Mouse (Mus musculus) left cerebral cortex, postnatal 14 days (tissue): ENCODE results near the gene Lin54. TPM values are rescaled to one million over a fixed set of nuclear protein-coding genes. Genes with fewer than 3 reads are reported as not detected.
A peak's percentile ranks its signal among the peaks of the same experiment; 100 is the strongest.

Experiments used
- DNase-seq, 2 experiments: peaks; one replicate each; pipeline ENCODE4 v3.0.0; 2021 to 2022; ENCODE audit warnings: low spot score in 2 of 2, mixed read lengths in 1 of 2
- intact Hi-C: fragments of 180-260 bp; cut with DNase I; formaldehyde crosslinking; loops from one replicate; pipeline ENCODE4 v1.15.1; 2025
- long read RNA-seq, 2 experiments: library from polyadenylated mRNA; stranded (forward); transcript quantifications; one replicate each; pipeline ENCODE4 v2.0.0; 2021
- total RNA-seq, 2 experiments: library from RNA; stranded (reverse); gene quantifications; 2 replicates each; pipeline ENCODE4 v1.2.3; 2021

Lin54 gene
- total RNA-seq, result 10 to 100 TPM; 15.5 to 17.3 TPM
- long read RNA-seq, experiment 1, full-length matches to known transcripts, result 10 of 17 reads
- long read RNA-seq, experiment 1, partial matches to known transcripts, result 5 of 17 reads
- long read RNA-seq, experiment 1, other reads (novel, unspliced or antisense), result 2 of 17 reads
- long read RNA-seq, experiment 2, full-length matches to known transcripts, result 10 of 13 reads
- long read RNA-seq, experiment 2, partial matches to known transcripts, result 2 of 13 reads
- long read RNA-seq, experiment 2, other reads (novel, unspliced or antisense), result 1 of 13 reads

DNA sequence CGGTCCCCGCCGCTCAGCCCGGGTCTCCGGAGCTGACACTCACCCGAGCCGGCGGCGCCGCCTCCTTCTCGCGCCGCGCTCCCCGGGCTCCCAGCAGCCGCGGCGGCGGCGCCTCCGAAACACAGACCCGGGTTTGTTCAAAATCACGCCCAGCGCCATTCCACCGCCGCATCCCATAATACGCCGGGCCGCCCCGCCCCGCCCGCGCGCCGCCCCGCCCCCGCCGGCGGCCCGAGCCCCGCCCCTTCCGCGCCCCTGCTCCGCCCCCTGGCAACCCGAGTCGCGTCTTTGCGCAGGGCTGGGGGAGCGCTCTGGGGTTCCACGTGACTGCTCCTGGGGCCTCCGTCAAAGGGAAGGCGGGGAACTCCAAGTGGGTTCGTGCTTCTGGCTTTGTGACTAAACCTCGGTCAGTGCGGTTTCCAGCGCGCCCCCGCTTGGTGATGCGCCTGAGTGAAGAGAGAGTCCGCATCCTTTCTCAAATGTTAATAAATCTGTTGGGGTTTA, at the start of gene Lin54:
Gene Lin54, minus strand, starts transcription at position 182 of the 504 bp plus-strand sequence.
- peak; percentile 89 to 91 for DNase-seq
- intact Hi-C loops, result loop anchor here (1.0 kb wide), 1 partner anchor 18 kb away; the partner anchor contains the start of gene Cops4

DNA sequence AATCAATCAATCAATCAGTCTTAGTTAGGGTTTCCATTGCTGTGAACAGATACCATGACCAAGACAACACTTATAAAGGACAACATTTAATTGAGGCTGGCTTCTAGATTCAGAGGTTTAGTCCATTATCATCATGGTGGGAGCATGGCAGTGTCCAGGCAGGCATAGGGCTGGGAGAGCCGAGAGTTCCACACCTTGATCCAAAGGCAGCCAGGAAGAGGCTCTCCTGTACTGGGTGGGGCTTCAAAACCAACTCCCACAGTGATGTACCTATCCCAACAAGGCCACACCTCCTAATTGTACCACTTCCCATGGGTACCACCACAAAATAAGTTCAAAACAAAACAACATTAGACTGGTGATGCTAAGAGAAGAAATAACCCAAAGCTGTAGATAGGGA, 49.7 kb upstream of the Lin54 start:
- intact Hi-C loops, result no loop called here

DNA sequence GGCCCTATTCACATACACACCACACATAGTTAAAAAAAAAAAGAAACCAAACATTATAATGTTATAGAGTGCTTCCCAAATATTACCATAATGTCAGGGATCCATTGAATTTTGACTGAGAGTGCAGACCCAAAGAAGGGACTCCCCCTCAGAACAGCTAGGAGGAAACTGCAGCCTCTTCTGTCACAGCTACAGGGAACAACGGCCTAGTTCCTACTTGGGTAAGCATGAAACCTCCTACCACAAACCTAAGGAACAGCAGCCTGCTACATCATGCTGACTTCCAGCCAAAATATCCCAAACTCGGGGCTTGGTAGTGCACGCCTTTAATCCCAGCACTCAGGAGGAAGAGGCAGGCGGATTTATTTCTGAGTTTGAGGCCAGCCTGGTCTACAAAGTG, 48.9 kb upstream of the Lin54 start:
- no peak for DNase-seq

More for the DNA sequence above, 49.7 kb upstream of the Lin54 start:
- no peak for DNase-seq

DNA sequence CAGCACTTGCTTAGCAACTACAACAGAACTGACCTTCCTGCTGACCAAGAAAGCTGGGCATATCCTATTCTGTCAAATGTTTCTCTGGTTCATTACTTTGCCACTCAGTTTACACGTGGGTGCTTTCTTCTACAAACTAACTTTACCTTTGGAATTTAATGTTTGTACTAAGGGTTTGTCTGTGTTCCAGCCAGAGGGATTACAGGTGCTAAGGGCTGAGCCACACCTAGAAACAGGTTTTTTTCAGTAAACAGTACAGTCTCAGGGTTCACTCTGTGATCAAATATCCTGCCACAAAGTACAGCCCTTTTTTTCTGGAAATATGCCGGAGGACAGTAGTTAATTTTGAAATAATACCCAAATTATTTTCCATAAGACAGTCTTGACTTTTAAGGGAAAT, 47.8 kb upstream of the Lin54 start:
- DNase-seq, result no peak
- intact Hi-C loops, result loop anchor here (5.0 to 10.0 kb wide), 2 partner anchors 119 to 247 kb away; partner anchors contain the start of genes Helq and Mrps18c

More for the DNA sequence above, 48.9 kb upstream of the Lin54 start:
- intact Hi-C loops, result loop anchor here (5.0 to 10.0 kb wide), 2 partner anchors 118 to 245 kb away; partner anchors contain the start of genes Helq and Mrps18c

DNA sequence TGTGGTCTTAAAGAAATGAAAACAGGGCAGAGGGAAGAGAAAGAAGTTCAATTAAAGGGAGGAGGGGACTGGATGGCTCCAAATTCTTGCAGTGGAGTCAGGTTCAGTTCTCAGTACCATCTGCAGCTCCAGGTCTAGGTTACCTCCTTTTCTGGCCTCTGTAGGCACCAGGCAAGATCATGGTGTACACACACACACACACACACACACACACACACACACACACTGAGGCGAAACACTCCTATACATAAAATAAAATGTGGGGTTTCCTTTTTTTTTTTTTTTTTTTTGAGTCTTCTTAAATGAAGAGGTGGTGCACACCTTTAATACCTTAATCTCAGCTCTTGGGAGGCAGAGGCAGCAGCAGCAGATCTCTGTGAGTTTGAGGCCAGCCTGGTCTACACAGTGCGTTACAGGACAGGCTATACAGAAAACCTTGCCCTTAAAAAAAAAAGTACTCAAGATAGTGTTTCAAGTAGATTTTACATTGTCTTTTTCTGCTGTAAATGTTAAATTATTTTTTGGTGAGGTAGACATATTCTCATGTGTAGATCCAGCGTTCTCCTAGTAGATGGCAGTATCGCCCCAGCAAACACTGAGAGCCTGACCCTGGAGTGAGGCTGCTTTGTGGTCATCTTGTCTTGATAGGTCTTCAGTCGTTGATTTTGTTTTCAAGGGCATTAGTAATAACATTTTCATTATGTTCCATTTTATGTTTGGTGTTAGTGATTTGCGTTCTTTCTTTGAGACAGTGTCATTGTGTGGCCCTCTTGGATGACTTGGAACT, 46.0 kb upstream of the Lin54 start:
- no peak for DNase-seq
- intact Hi-C loops, result loop anchor here (5.0 to 10.0 kb wide), 2 partner anchors 121 to 248 kb away; partner anchors contain the start of genes Helq and Mrps18c

DNA sequence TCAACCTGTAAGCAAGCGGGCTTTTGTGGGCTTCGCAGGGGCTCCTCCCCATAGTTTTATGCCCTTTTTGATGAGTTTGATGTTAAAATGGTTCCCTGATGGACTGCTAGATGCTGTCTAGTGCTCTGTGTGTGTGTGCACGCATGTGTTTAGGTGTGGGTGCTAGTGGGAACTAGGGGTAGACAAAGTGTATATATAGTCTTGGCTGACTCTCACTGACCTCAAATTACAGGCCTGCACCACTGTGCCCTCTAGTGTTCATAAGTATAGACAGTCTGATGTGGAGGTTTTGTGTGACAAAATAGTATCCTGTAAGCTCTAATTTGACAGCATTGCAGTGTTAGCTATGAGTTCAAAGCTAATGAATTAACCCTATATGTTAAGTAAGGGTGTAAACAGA, 36.2 kb upstream of the Lin54 start:
- peak; percentile 43 to 52 for DNase-seq
- intact Hi-C loops, result loop anchor here (5.0 kb wide), 1 partner anchor 164 kb away; no protein-coding TSS in a partner anchor

DNA sequence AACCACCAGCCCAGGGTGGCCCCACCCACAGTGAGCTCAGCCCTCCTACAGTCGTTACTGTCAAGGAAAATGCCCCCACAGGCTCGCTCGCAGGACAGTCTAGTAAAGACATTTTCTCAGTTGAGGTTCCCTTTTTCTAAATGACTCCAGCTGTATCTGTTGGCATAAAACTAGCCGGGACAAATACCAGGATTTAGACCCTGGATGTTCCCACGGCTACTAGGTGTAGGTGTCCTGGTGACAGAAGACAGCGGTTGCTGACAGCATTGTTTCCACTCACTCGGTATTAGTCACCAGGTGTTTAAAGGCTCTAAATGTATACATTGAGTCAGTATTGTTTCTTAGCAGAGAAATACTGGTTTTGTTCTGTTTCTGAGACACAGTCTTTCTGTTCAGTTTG, 35.4 kb upstream of the Lin54 start:
- DNase-seq, result no peak
- intact Hi-C loops, result loop anchor here (5.0 kb wide), 1 partner anchor 164 kb away; no protein-coding TSS in a partner anchor

DNA sequence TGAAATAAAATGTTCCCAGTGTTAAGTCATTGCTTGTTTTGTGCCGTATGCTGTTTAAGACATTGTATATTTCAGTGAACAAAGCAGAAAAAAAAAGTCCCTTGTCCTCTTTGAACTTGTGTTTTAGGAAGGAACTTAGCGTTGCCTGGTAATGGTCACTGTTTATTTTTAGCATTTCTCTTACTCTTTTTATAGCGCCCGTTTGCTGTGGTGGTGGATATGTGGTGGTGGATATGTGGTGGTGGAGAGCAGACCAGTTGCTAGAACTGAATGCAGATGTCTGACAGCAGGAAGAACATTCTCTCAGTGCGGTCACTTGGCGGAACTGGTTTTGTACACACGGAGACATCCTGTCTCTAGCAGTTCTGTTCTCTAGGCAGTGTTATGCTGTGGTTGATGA, 25.7 kb upstream of the Lin54 start:
- DNase-seq, result peak; percentile 37 to 63
- intact Hi-C loops, result no loop called here

DNA sequence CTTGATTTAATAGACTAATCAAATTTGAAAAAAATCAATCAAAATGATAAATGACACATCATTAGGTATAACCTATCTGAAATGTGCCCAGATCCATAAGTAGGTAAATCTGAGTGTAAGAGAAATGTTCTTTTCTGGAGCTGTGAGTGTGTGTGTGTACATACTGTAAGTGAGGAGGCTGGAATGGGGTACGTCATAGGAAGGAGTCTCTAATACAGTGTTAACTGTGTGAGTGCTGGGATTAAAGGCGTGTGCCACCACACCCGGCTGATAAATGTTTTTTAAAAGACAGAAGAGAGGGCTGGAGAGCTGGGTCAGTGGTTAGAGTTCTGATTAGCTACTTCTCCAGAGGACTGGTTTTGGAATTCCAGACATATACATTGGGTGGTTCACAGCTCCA, 25.2 kb upstream of the Lin54 start:
- intact Hi-C loops, result no loop called here
- DNase-seq, result no peak

DNA sequence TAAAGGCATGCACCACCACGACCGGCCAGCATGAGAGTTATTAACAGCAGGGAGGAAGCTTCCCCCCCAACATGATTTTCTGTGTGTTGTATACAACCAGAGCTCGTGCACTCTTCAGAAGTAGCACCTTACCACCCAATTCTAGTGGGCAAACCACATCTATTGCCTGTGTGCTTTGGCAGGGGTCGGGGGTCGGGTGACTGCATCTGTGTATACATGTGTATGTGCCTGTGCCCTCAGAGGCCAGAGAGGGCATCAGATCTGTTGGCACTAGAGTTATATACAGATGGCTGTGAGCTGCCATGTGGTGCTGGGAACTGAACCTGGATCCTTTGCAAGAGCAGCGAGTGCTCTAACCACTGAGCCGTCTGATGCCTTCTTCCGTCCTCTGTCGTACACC, 24.5 kb upstream of the Lin54 start:
- no peak for DNase-seq
- intact Hi-C loops, result no loop called here

DNA sequence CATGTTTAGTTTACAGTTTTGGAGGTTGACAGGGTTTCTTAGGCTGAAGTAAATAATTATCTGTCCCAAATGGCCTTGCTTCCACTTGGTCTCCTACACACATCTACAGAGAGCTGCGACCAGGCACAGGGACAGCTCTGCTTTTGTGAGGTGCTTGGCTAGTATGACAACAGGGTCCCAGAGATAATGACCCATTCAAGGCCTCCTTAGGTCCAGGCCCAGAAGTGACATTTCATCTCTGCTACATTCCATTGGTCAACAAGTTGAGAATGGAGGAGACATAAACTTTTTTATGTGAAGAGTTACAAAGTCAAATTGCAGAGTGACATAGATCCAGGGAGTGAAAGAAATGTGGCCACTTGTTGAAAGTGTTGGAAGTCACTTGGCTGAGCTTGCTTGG, 22.9 kb upstream of the Lin54 start:
- DNase-seq, result no peak
- intact Hi-C loops, result no loop called here

DNA sequence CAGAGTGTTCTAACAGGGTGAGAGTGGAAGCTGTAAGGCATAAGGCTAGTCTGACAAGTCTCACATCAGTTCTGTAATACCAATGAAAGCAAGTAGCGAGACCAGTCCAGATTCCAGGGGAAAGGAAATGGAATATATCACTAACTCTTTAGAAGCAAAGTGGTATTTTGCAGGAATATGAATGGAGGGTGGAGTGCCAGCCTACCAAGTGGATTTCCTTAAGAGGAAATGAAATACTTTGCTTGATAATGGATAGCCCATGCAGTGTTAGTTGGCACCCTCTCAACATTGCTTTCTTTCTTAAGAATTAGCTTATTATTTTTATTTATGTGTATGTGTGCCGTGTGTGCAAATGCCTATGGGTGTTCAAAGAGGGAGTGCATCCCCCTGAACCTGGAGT, 19.8 kb upstream of the Lin54 start:
- DNase-seq, result no peak
- intact Hi-C loops, result no loop called here

DNA sequence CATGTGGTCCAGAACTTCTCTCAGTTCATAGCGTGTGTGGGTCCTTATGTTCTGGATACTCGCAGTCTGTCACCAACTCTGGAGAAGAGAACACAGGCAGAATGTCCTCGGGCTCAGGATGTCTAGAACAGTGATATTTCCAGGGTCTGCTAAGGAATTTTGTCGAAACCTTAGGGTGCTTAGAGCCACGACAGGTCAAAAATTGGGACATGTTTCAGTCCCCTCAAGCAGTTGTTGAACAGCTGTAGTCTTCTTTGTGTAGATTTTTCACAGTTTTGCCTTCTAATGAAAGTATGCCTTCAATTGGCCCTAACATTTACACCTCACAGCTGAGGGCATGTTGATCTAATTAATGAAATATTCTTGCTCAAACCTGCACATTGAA, 18.6 kb upstream of the Lin54 start:
- no peak for DNase-seq
- intact Hi-C loops, result loop anchor here (5.0 kb wide), 1 partner anchor 92 kb away; no protein-coding TSS in a partner anchor

DNA sequence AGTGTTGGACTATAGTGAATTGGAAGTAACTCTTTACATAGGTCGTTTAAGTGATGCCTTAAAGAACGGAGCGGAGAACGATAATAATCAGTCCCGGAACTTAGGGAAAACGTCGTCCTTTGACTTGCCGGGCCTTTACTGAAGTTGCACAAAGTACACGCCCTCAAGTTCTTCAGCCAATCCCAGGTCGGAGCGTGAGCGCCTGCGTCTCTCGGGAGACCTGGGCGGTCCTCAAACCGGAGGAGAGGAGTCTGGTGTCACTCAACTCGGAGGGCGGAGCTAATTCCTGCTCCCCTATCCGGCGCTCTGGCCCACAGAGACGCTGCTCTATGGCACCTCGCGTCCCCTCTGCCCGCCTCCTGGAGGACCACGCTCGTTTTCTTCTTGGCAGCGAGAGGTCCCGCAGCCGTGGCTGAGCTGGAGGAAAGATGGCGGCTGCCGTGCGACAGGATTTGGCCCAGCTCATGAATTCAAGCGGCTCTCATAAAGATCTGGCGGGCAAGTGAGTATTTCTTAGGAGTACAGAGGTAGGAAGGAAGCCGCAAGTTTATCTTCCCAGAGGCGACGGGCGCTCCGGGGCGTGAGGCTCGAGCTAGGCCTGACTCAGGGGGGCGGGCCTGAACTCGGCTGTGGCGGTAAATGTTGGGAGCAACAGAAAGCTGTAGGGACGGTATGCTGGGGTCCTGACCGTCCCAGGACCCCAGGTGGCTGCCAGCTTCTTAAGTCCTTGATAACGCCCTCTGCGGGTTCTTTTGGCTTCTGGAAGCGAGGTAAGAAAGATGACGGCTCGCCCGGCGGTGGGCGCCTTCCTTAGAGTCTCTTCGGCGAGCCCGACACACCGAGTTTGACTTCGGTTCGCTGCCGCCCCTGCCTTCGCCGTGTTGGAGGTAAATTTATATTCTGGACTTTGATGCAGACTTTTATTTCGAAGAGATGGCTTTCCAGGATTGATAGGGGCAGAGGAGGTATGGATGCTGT, 17.9 kb upstream of the Lin54 start, which contains the start of gene Cops4:
Gene Cops4, plus strand, starts transcription at position 261 of the 978 bp plus-strand sequence.
- DNase-seq, result peak; percentile 97 to 98
- intact Hi-C loops, result loop anchor here (1.0 to 5.0 kb wide), 2 partner anchors 18 to 91 kb away; partner anchors contain the start of gene Lin54

DNA sequence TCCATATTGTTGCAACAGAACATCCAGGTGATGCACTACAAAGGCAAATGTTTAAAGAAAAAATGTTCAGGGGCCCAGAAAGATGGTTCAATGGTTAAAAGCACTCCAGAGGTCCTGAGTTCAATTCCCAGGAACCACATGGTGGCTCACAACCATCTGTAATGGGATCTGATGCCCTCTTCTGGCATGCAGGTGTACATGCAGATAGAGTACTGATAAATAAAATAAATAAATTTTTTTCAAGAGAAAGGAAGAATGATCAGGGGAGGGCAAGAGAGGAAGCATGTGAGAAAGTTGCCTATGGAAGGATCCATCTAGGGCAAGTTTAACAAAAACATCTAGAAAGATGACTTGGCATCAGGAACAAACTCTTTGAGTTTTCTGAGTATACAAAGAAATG, 12.1 kb upstream of the Lin54 start:
- intact Hi-C loops, result no loop called here
- no peak for DNase-seq

DNA sequence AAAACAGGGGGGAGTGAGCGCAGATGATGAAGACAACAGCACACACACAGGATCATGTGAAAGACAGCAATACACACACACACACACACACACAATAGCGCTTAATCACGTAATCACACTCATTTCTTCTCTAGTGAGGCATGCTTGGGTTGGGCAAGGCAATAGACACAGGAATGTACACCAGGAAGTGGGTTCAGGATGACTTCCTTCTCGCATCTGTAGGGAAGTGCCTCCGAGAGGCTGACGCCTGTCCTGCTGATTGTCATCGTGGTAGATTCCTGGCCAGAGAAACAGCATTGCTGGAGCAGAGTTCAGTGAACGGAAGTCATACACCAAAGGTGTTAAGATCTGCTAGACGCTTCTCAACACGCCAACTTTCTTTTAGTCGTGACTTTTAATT, 8.8 kb upstream of the Lin54 start:
- no peak for DNase-seq
- intact Hi-C loops, result no loop called here

DNA sequence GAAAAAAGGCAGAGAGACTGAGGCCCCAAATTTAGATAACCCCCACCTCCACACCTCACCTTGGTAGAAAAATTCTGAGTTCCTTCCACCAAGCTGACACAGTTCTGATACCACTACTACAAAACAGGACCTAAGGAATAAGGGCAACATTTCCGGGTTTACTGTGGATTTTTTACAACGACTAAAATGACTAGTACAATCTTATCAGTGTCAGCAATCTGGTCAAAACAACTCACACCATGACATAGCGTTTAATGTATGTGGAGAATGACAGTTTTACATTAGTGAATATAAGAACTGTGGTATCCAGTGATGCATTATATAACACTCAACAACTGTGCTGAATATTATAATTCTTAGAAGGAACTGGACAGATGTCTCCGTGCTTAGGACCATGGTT, 828 bp upstream of the Lin54 start:
- intact Hi-C loops, result no loop called here
- DNase-seq, result no peak

DNA sequence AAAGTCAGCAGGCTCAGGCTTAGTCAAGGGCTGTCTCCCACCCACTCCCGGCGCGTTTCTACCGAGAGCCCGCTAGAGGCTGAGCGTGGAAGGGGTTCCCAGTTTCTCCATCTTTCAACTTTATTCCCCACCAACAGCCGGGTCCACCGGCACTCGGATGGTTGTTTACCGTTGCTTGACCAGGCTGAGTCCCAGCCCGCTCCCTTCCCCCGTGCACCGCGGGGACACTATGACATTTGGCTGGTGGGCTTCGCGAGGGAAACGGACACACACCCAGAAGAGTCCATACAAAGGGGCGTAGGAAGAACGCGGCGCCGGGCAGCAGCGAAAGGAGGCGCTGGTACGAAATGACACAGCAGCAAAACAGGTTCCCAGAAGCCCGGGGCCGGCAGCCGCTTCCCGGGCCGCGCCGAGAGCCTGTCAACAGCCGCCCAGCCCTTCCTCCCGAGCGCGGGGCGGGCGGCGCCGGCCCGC, 571 bp downstream of the Lin54 start:
- DNase-seq, result peak; percentile 49 to 55
- intact Hi-C loops, result loop anchor here (1.0 to 5.0 kb wide), 2 partner anchors 18 to 73 kb away; partner anchors contain the start of gene Cops4

DNA sequence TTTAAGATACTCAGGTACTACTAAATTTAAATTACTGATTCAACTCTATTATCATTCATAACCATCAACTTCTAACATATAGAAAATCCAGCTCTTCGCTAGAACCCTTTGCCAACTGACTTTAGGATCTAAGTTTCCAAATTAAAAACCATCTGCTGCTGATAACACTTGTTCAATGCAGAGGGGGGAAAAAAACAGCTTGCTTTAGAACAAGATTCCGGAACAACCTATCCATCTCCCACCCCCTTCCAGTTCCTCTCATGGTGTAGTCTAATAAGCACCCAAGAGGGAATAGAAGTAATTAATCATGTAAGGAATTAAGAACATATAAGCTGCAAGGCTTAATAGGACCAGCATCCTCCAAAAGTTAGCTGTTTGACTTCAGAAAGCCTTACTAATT, 1.2 kb downstream of the Lin54 start:
- no peak for DNase-seq
- intact Hi-C loops, result loop anchor here (5.0 kb wide), 1 partner anchor 72 kb away; no protein-coding TSS in a partner anchor
